Mouse (Mus musculus): ENCODE results near the gene Chpt1.

The Chpt1 gene

DNA sequence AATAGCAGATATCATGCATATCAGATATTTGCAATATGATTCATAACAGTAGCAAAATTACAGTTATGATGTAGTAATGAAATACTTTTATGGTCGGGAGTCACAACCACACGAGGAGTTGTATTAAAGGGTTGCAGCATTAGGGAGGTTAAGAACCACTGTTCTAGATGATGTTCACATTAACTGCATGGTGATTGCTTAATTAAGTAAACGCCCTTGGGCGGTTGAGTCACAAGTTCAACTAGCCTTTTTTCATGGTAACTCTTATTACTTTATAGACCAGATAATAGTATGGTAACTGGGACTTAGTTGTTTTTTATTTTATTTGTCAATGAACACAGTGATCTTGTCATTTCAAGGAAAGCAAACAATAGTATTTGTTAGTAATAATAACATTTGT is 100.9 kb downstream of the Chpt1 start:
- DNase-seq, result no peak

All from kidney, postnatal 25 days (tissue).